Mouse (Mus musculus) heart, adult 2 months (tissue): ENCODE data around the gene Etnk2.

Experiments
- CTCF ChIP-seq: fragments of 200-600 bp; IDR thresholded peaks from 2 replicates; pipeline ENCODE4 v1.8.1; 2022; ENCODE audit warnings: antibody characterized with exemption, mild to moderate bottlenecking, moderate library complexity
- POLR2A ChIP-seq: fragments of 200-500 bp; IDR thresholded peaks from 2 replicates; pipeline ENCODE4 v1.6.1; 2011; ENCODE audit warnings: mild to moderate bottlenecking, low read depth, low read length, control low read depth; ENCODE audit not compliant: insufficient read depth

GRCm38 (mm10) chr1:133421061-133421460 is 57.7 kb downstream of the Etnk2 start:
- TF ChIP-seq CTCF: no peak
- TF ChIP-seq POLR2A: no peak
